Mouse (Mus musculus) telencephalon, adult 2 months (tissue): ENCODE measurements around the gene Stpg4.

ENCODE experiments used
- DNase-seq: peaks from one replicate; pipeline ENCODE4 v3.0.0-alpha.2; 2011; ENCODE audit warnings: low read depth, low spot score

Gene Stpg4

GRCm38 (mm10) chr17:87427511-87427910 is at the start of gene Stpg4:
Gene Stpg4, minus strand, starts transcription at chr17:87427741.
- DNase-seq = no peak

- DNase-seq = no peak
These were observed 47.8 kb upstream of the Stpg4 start for GRCm38 (mm10) chr17:87475356-87475755.

- no peak for DNase-seq
These were observed 46.9 kb upstream of the Stpg4 start for GRCm38 (mm10) chr17:87474501-87474795.

GRCm38 (mm10) chr17:87473736-87474500 is 46.4 kb upstream of the Stpg4 start:
- DNase-seq = peak; percentile 85

- DNase-seq = no peak
These were observed 45.8 kb upstream of the Stpg4 start for GRCm38 (mm10) chr17:87473441-87473735.

- no peak for DNase-seq
These were observed 45.3 kb upstream of the Stpg4 start for GRCm38 (mm10) chr17:87472879-87473278.

- DNase-seq = no peak
These were observed 44.1 kb upstream of the Stpg4 start for GRCm38 (mm10) chr17:87471661-87472060.

- no peak for DNase-seq
These were observed 43.3 kb upstream of the Stpg4 start for GRCm38 (mm10) chr17:87470797-87471196.

GRCm38 (mm10) chr17:87470282-87470681 is 42.7 kb upstream of the Stpg4 start:
- no peak for DNase-seq

- no peak for DNase-seq
These were observed 41.9 kb upstream of the Stpg4 start for GRCm38 (mm10) chr17:87469428-87469827.

- no peak for DNase-seq
These were observed 41.1 kb upstream of the Stpg4 start for GRCm38 (mm10) chr17:87468616-87469015.

- no peak for DNase-seq
These were observed 34.0 kb upstream of the Stpg4 start for GRCm38 (mm10) chr17:87461499-87461896.

- no peak for DNase-seq
These were observed 33.3 kb upstream of the Stpg4 start for GRCm38 (mm10) chr17:87460669-87461498.

- DNase-seq = peak; percentile 87
These were observed 32.5 kb upstream of the Stpg4 start for GRCm38 (mm10) chr17:87459750-87460668.

GRCm38 (mm10) chr17:87458911-87459749 is 31.6 kb upstream of the Stpg4 start:
- no peak for DNase-seq

GRCm38 (mm10) chr17:87457961-87458360 is 30.4 kb upstream of the Stpg4 start:
- DNase-seq = no peak

- DNase-seq = no peak
These were observed 26.6 kb upstream of the Stpg4 start for GRCm38 (mm10) chr17:87454121-87454520.

- no peak for DNase-seq
These were observed 25.8 kb upstream of the Stpg4 start for GRCm38 (mm10) chr17:87453336-87453735.

GRCm38 (mm10) chr17:87448881-87449280 is 21.3 kb upstream of the Stpg4 start:
- DNase-seq = no peak

GRCm38 (mm10) chr17:87448339-87448738 is 20.8 kb upstream of the Stpg4 start:
- DNase-seq = no peak

- no peak for DNase-seq
These were observed 20.2 kb upstream of the Stpg4 start for GRCm38 (mm10) chr17:87447612-87448200.
